Mouse (Mus musculus) CH12.LX (cell line): ENCODE measurements around the gene Cmip. TPM values are rescaled to one million over a fixed set of nuclear protein-coding genes. Genes with fewer than 3 reads are reported as not detected.

Source experiments
- DNase-seq: peaks from one replicate; pipeline ENCODE4 v3.0.0-alpha.2; 2013; ENCODE audit errors: extremely low read depth
- H3K27ac ChIP-seq: 2 replicates; pipeline ENCODE4 v1.5.1; 2012; ENCODE audit warnings: low read depth, mild to moderate bottlenecking, control low read depth, moderate library complexity; ENCODE audit not compliant: insufficient read depth
- H3K27me3 ChIP-seq: replicated peaks from 2 replicates; pipeline ENCODE3; 2012; ENCODE audit warnings: inconsistent platforms
- H3K36me3 ChIP-seq, 2 experiments: replicated peaks in 1 of 2; 2 replicates each; pipeline versions ENCODE3 to v1.6.1; 2012; ENCODE audit warnings: inconsistent platforms in 1 of 2, low read length in 1 of 2, mild to moderate bottlenecking in 1 of 2, mixed read lengths in 1 of 2, moderate library complexity in 1 of 2; ENCODE audit not compliant: control insufficient read depth in 1 of 2, insufficient read depth in 1 of 2
- H3K4me1 ChIP-seq, 2 experiments: 2 replicates each; pipeline ENCODE4 v1.6.1; 2012; ENCODE audit warnings: inconsistent platforms in 1 of 2, moderate library complexity in 1 of 2; ENCODE audit not compliant: insufficient read depth in 2 of 2, control insufficient read depth in 1 of 2
- H3K4me2 ChIP-seq: 2 replicates; pipeline ENCODE4 v1.6.1; 2012; ENCODE audit warnings: low read depth, mild to moderate bottlenecking, control low read depth; ENCODE audit not compliant: poor library complexity, insufficient read depth, severe bottlenecking
- H3K4me3 ChIP-seq, 3 experiments: fragments of 150-350 bp in 1 of 3; sonication (generic) in 1 of 3; replicated peaks in 1 of 3; 2 replicates each; pipeline versions ENCODE3 to v1.5.1; 2011 to 2012; ENCODE audit warnings: low read depth in 2 of 3, low read length in 2 of 3, mild to moderate bottlenecking in 2 of 3, moderate library complexity in 2 of 3, control low read depth in 1 of 3, improper control_type of control experiment in 1 of 3, inconsistent platforms in 1 of 3, mixed read lengths in 1 of 3; ENCODE audit not compliant: poor library complexity in 1 of 3
- H3K79me2 ChIP-seq: replicated peaks from 2 replicates; pipeline ENCODE4 v1.6.1; 2012; ENCODE audit warnings: mild to moderate bottlenecking, moderate library complexity; ENCODE audit not compliant: control insufficient read depth, poor library complexity, insufficient read depth, severe bottlenecking; ENCODE audit errors: extremely low read depth
- H3K9ac ChIP-seq: 2 replicates; pipeline ENCODE4 v1.6.1; 2012; ENCODE audit warnings: low read depth, mild to moderate bottlenecking, control low read depth, moderate library complexity; ENCODE audit not compliant: insufficient read depth
- H3K9me3 ChIP-seq: replicated peaks from 2 replicates; pipeline ENCODE3; 2012; ENCODE audit warnings: low read length, inconsistent platforms, mixed read lengths
- CHD1 ChIP-seq: IDR thresholded peaks from 2 replicates; pipeline ENCODE4 v1.6.1; 2012; ENCODE audit warnings: low read depth, low read length, improper control_type of control experiment, inconsistent platforms
- CHD2 ChIP-seq: IDR thresholded peaks from 2 replicates; pipeline ENCODE4 v1.6.1; 2011; ENCODE audit warnings: low read length, improper control_type of control experiment
- CTCF ChIP-seq, 2 experiments: IDR thresholded peaks in 1 of 2; conservative IDR thresholded peaks in 1 of 2; 2 replicates each; pipeline ENCODE4 v1.5.1; 2011 to 2012; ENCODE audit warnings: low read depth in 2 of 2, low read length in 2 of 2, improper control_type of control experiment in 1 of 2, inconsistent platforms in 1 of 2, mild to moderate bottlenecking in 1 of 2, moderate library complexity in 1 of 2
- E2F4 ChIP-seq: IDR thresholded peaks from 2 replicates; pipeline ENCODE4 v1.6.1; 2011; ENCODE audit warnings: low read depth, low read length, improper control_type of control experiment; ENCODE audit not compliant: insufficient replicate concordance
- ELF1 ChIP-seq: IDR thresholded peaks from 2 replicates; pipeline ENCODE4 v1.6.1; 2014; ENCODE audit warnings: low read depth, mild to moderate bottlenecking, inconsistent platforms, low read length, improper control_type of control experiment
- EP300 ChIP-seq: IDR thresholded peaks from 2 replicates; pipeline ENCODE4 v1.6.1; 2011; ENCODE audit warnings: low read length, improper control_type of control experiment
- HCFC1 ChIP-seq: IDR thresholded peaks from 2 replicates; pipeline ENCODE4 v1.6.1; 2012; ENCODE audit warnings: low read depth, mild to moderate bottlenecking, inconsistent platforms, low read length, improper control_type of control experiment
- IRF4 ChIP-seq: IDR thresholded peaks from 2 replicates; pipeline ENCODE4 v1.6.1; 2014; ENCODE audit warnings: low read depth, mild to moderate bottlenecking, inconsistent platforms, low read length, improper control_type of control experiment
- JUN ChIP-seq: IDR thresholded peaks from 2 replicates; pipeline ENCODE4 v1.6.1; 2011; ENCODE audit warnings: low read depth, mild to moderate bottlenecking, low read length, improper control_type of control experiment, moderate library complexity; ENCODE audit not compliant: insufficient read depth
- KAT2A ChIP-seq: IDR thresholded peaks from 2 replicates; pipeline ENCODE4 v1.6.1; 2012; ENCODE audit warnings: low read length, improper control_type of control experiment, inconsistent platforms; ENCODE audit not compliant: insufficient replicate concordance
- MAX ChIP-seq: IDR thresholded peaks from 2 replicates; pipeline ENCODE4 v1.6.1; 2011; ENCODE audit warnings: low read length, improper control_type of control experiment
- MAZ ChIP-seq: IDR thresholded peaks from 2 replicates; pipeline ENCODE4 v1.6.1; 2012; ENCODE audit warnings: low read depth, mild to moderate bottlenecking, inconsistent platforms, low read length, improper control_type of control experiment, moderate library complexity
- MEF2A ChIP-seq: IDR thresholded peaks from 2 replicates; pipeline ENCODE4 v1.6.1; 2014; ENCODE audit warnings: low read depth, mild to moderate bottlenecking, inconsistent platforms, low read length, improper control_type of control experiment, borderline replicate concordance
- MXI1 ChIP-seq: IDR thresholded peaks from 2 replicates; pipeline ENCODE4 v1.6.1; 2011; ENCODE audit warnings: mild to moderate bottlenecking, low read depth, low read length, improper control_type of control experiment
- NRF1 ChIP-seq: IDR thresholded peaks from 2 replicates; pipeline ENCODE4 v1.6.1; 2014; ENCODE audit warnings: low read depth, mild to moderate bottlenecking, inconsistent platforms, low read length, improper control_type of control experiment, moderate library complexity
- PAX5 ChIP-seq: IDR thresholded peaks from 2 replicates; pipeline ENCODE4 v1.6.1; 2012; ENCODE audit warnings: low read length, inconsistent platforms, mixed read lengths
- POLR2A ChIP-seq: IDR thresholded peaks from 2 replicates; pipeline ENCODE4 v1.6.1; 2011; ENCODE audit warnings: low read depth, mild to moderate bottlenecking, improper control_type of control experiment, low read length
- POLR2AphosphoS2 ChIP-seq: IDR thresholded peaks from 2 replicates; pipeline ENCODE4 v1.6.1; 2011; ENCODE audit warnings: low read depth, low read length, improper control_type of control experiment
- RAD21 ChIP-seq: IDR thresholded peaks from 2 replicates; pipeline ENCODE4 v1.6.1; 2011; ENCODE audit warnings: low read depth, mild to moderate bottlenecking, low read length, improper control_type of control experiment, moderate library complexity
- RCOR1 ChIP-seq: conservative IDR thresholded peaks from 2 replicates; pipeline ENCODE4 v1.6.1; 2012; ENCODE audit warnings: low read depth, mild to moderate bottlenecking, inconsistent platforms, low read length, improper control_type of control experiment
- SIN3A ChIP-seq: IDR thresholded peaks from 2 replicates; pipeline ENCODE4 v1.6.1; 2012; ENCODE audit warnings: low read length, improper control_type of control experiment, inconsistent platforms
- TBP ChIP-seq: conservative IDR thresholded peaks from 2 replicates; pipeline ENCODE4 v1.6.1; 2011; ENCODE audit warnings: low read depth, low read length, improper control_type of control experiment
- TCF12 ChIP-seq: IDR thresholded peaks from 2 replicates; pipeline ENCODE4 v1.6.1; 2014; ENCODE audit warnings: low read depth, mild to moderate bottlenecking, inconsistent platforms, low read length, improper control_type of control experiment
- USF2 ChIP-seq: conservative IDR thresholded peaks from 2 replicates; pipeline ENCODE4 v1.6.1; 2011; ENCODE audit warnings: low read depth, low read length, improper control_type of control experiment
- ZC3H11A ChIP-seq: IDR thresholded peaks from 2 replicates; pipeline ENCODE4 v1.6.1; 2012; ENCODE audit warnings: low read depth, mild to moderate bottlenecking, inconsistent platforms, low read length, improper control_type of control experiment
- ZKSCAN1 ChIP-seq: IDR thresholded peaks from 2 replicates; pipeline ENCODE4 v1.6.1; 2012; ENCODE audit warnings: low read depth, inconsistent platforms, low read length, improper control_type of control experiment, borderline replicate concordance
- ZNF384 ChIP-seq: IDR thresholded peaks from 2 replicates; pipeline ENCODE4 v1.6.1; 2012; ENCODE audit warnings: low read depth, low read length, improper control_type of control experiment, inconsistent platforms
- dilution Hi-C: fragments of 300-500 bp; cut with MboI; formaldehyde crosslinking; loops from 2 replicates; pipeline ENCODE4 v1.14.3; 2020; ENCODE audit warnings: low sequenced_read_pairs; ENCODE audit not compliant: extremely low pct_unique_long_range_greater_than_20kb, extremely low pct_ligation_motif_present
- in situ Hi-C: fragments of 300-500 bp; cut with MboI; formaldehyde crosslinking; loops from 3 replicates; pipeline ENCODE4 v1.14.3; 2019; ENCODE audit warnings: low sequenced_read_pairs, low pct_ligation_motif_present, low pct_unique_long_range_greater_than_20kb, mixed read lengths
- polyA plus RNA-seq: library from polyadenylated mRNA; unstranded; fragments of >175 nt; gene quantifications from 2 replicates; pipeline ENCODE4 v1.2.1, GENCODE M21; 2012; ENCODE audit warnings: low read depth; ENCODE audit not compliant: insufficient read length
- total RNA-seq, 2 experiments: library from RNA; depleted of rRNA; stranded (reverse); fragments of 300-350 nt in 1 of 2; fragments of >200 nt in 1 of 2; gene quantifications; 2 replicates each; pipeline ENCODE4 v1.2.3; 2012 to 2014

Gene Cmip
- total and polyA plus RNA-seq, 3 experiments = 5.2 to 39.0 (median 16.5) TPM

DNA sequence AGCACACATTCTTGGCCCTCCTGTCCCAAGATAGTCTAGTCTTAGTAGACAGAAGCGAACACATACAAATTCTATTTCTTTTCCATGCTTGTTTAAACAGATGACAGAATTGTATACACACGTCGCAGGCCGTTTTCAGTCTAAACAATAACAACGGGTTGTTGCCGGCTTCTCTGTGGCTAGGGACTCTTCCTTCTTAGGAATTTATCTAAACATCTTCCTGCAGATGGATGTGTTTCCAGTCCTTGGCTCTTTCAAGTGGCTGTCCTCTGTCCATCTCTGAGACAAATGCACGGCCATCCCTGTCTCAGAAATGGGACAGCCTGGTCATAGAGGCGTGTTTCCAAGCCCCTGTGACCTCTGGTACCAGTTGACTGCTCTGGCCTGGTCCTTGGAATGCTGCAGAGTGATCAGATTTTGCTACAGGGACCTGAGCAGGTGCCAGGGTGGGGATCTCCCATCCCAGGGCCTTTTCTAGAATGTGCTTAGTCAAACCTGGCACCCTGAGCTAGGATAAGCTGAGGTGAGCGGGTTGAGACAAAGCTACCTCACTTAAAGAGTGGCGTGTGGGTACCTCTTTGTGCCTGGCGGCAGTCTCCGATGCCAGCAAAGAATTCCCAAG, 52.9 kb downstream of the Cmip start:
- dilution Hi-C loops = no loop called here
- H3K9ac ChIP-seq = no peak overlapping the region
- peaks cover 16% of the 10 kb centered on the region for H3K79me2 ChIP-seq
- H3K36me3 ChIP-seq = peaks cover 5 to 30% of the 10 kb centered on the region in 2 experiments
- no peaks in the 10 kb centered on the region for H3K9me3 ChIP-seq
- no peak overlapping the region for H3K4me3 ChIP-seq
- TF ChIP-seq MAZ = no peak
- no peak for TF ChIP-seq CTCF (conservative IDR thresholded peaks at IDR 0.05 in 1 of 2, IDR thresholded peaks at IDR 0.05 in 1 of 2; ENCODE audit: low read depth in 2 of 2, low read length in 2 of 2)
- TF ChIP-seq POLR2AphosphoS2 = no peak
- TF ChIP-seq RAD21 = no peak
- TF ChIP-seq IRF4 = no peak
- no peak for TF ChIP-seq KAT2A
- no peak for TF ChIP-seq SIN3A
- no peak for TF ChIP-seq JUN
- no peak for TF ChIP-seq CHD2
- TF ChIP-seq ELF1 = no peak
- TF ChIP-seq ZNF384 = no peak
- TF ChIP-seq EP300 = no peak
- TF ChIP-seq MAX = no peak
- no peak for TF ChIP-seq CHD1
- no peak for TF ChIP-seq NRF1
- no peak for TF ChIP-seq POLR2A
- no peak for TF ChIP-seq RCOR1
- TF ChIP-seq PAX5 = no peak
- TF ChIP-seq HCFC1 = no peak
- TF ChIP-seq, all 38 proteins: peak for 0
- H3K4me2 ChIP-seq = no peak overlapping the region
- no peak for DNase-seq
- in situ Hi-C loops = no loop called here
- H3K27ac ChIP-seq = no peak overlapping the region
- peaks cover 24 to 62% of the 10 kb centered on the region in 2 experiments for H3K4me1 ChIP-seq
- H3K27me3 ChIP-seq = no peaks in the 10 kb centered on the region

DNA sequence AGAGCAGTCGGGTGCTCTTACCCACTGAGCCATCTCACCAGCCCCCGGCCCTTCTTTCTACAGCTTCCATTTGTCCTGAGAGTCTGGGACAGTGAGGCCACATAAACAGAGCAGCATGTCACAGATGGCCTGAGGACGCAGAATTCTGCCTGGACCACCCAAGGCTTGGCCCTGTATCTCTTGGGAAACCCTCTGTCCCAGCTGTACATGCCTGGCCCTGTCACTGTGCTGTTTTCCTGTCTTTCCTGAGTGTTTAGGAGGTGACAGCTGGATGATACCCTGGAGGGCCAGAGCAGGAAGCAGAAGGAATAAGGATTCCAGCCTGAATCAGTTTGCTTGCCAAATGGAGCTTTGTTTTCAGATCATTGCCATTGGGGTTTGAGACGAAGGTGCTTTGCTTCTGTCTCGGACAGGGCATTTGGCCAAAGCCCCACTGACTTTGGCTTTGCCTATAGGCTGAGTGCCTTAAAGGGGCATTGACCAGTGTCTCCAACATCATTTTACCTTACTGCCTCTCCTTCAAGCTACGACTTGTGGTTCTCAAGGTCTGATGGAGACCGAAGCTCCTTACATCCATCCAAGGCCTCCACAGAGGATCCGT, 54.2 kb downstream of the Cmip start:
- no peaks in the 10 kb centered on the region for H3K9me3 ChIP-seq
- no peak for DNase-seq
- TF ChIP-seq POLR2A (no peak), ZC3H11A (no peak), RAD21 (no peak), CTCF (conservative IDR thresholded peaks at IDR 0.05 in 1 of 2, IDR thresholded peaks at IDR 0.05 in 1 of 2; ENCODE audit: low read depth in 2 of 2, low read length in 2 of 2) (no peak), ZKSCAN1 (no peak), E2F4 (no peak), ZNF384 (no peak), MXI1 (no peak), TCF12 (no peak), IRF4 (no peak), TBP (no peak), PAX5 (no peak), ELF1 (no peak), MAZ (no peak), CHD2 (no peak), EP300 (no peak), MEF2A (no peak), USF2 (no peak)
- TF ChIP-seq, all 38 proteins: peak for 0

More for the DNA sequence above, 54.2 kb downstream of the Cmip start:
- Histone ChIP-seq H3K79me2 (peaks cover 19% of the 10 kb centered on the region), H3K36me3 (peaks cover 7 to 40% of the 10 kb centered on the region in 2 experiments), H3K4me1 (peaks cover 18 to 51% of the 10 kb centered on the region in 2 experiments), H3K4me2 (no peak overlapping the region), H3K4me3 (no peak overlapping the region), H3K9ac (no peak overlapping the region), H3K27ac (no peak overlapping the region), H3K27me3 (no peaks in the 10 kb centered on the region)
- dilution Hi-C loops = no loop called here
- in situ Hi-C loops = no loop called here
